Mouse (Mus musculus) lung, postnatal 0 days (tissue): ENCODE results near the gene Sorl1. TPM values are rescaled to one million over a fixed set of nuclear protein-coding genes. Genes with fewer than 3 reads are reported as not detected.

Experiments used
- ATAC-seq: fragments of 200-750 bp; cut with Nextera tagmentation; 2 replicates; pipeline ENCODE4 v1.8.0; 2017; ENCODE audit warnings: moderate library complexity
- DNase-seq: peaks from one replicate; pipeline ENCODE4 v3.0.0-alpha.2; 2016; ENCODE audit warnings: low spot score
- H3K27ac ChIP-seq: fragments of 300-500 bp; sonication (generic); 2 replicates; pipeline ENCODE4 v1.5.1; 2014; ENCODE audit warnings: antibody characterized with exemption, mild to moderate bottlenecking, low read length, mixed read lengths
- H3K27me3 ChIP-seq: fragments of 300-500 bp; sonication (generic); replicated peaks from 2 replicates; pipeline ENCODE4 v1.6.1; 2014; ENCODE audit warnings: low read length, mixed read lengths; ENCODE audit not compliant: insufficient read depth
- H3K36me3 ChIP-seq: fragments of 300-500 bp; sonication (generic); 2 replicates; pipeline ENCODE4 v1.6.1; 2014; ENCODE audit warnings: low read length, mixed read lengths; ENCODE audit not compliant: insufficient read depth
- H3K4me1 ChIP-seq: fragments of 300-500 bp; sonication (generic); 2 replicates; pipeline ENCODE4 v1.6.1; 2014; ENCODE audit warnings: antibody characterized with exemption, low read depth, low read length, mixed read lengths; ENCODE audit not compliant: insufficient read depth
- H3K4me2 ChIP-seq: fragments of 300-500 bp; sonication (generic); replicated peaks from 2 replicates; pipeline ENCODE4 v1.6.1; 2014; ENCODE audit warnings: low read depth, mild to moderate bottlenecking, low read length, moderate library complexity, mixed read lengths
- H3K4me3 ChIP-seq: fragments of 300-500 bp; sonication (generic); 2 replicates; pipeline ENCODE4 v1.5.1; 2014; ENCODE audit warnings: low read depth, low read length
- H3K9ac ChIP-seq: fragments of 300-500 bp; sonication (generic); replicated peaks from 2 replicates; pipeline ENCODE4 v1.6.1; 2014; ENCODE audit warnings: low read depth, mild to moderate bottlenecking
- H3K9me3 ChIP-seq: fragments of 300-500 bp; sonication (generic); 2 replicates; pipeline ENCODE4 v1.6.1; 2016; ENCODE audit warnings: low read length, mixed read lengths
- CTCF ChIP-seq: IDR thresholded peaks from 2 replicates; pipeline ENCODE4 v1.5.1; 2016; ENCODE audit warnings: antibody characterized with exemption, mild to moderate bottlenecking
- EP300 ChIP-seq: IDR thresholded peaks from 2 replicates; pipeline ENCODE4 v1.6.1; 2016; ENCODE audit warnings: antibody characterized with exemption, mild to moderate bottlenecking, control low read depth
- WGBS: fragments of 180-500 bp; shearing (Covaris S2); extraction: QIAGEN DNeasy Blood & Tissue Kit; methylation state at CpG from one replicate; pipeline ENCODE4 v1.1.7; 2014; 5-methylcytosine and 5-hydroxymethylcytosine counted together
- polyA plus RNA-seq: library from polyadenylated mRNA; unstranded; fragments of >200 nt; fragmentation: Nextera tagmentation; extraction: Ambion mirVana; gene quantifications from 2 replicates; pipeline ENCODE4 v1.2.1, GENCODE M21; 2015

The Sorl1 gene
- polyA plus RNA-seq, 1 experiment from 2014 or later: 18.4 TPM

GRCm38 (mm10) chr9:41952650-41953204, 171.4 kb downstream of the Sorl1 start:
- no peak for ATAC-seq
- Histone ChIP-seq H3K4me2 (no peak overlapping the region), H3K9me3 (no peaks in the 10 kb centered on the region), H3K4me1 (peaks cover 4% of the 10 kb centered on the region; the same call in 1 of the 2 replicates), H3K4me3 (no peak overlapping the region), H3K27me3 (no peaks in the 10 kb centered on the region), H3K36me3 (no peaks in the 10 kb centered on the region), H3K9ac (no peak overlapping the region), H3K27ac (no peak overlapping the region)
- 50% methylated on average over 7 of the region's 7 CpGs for WGBS
- DNase-seq: no peak
- TF ChIP-seq CTCF (no peak), EP300 (no peak)

- no peaks in the 10 kb centered on the region for H3K9me3 ChIP-seq
- no peak overlapping the region for H3K27ac ChIP-seq
- H3K4me1 ChIP-seq: peaks cover 4% of the 10 kb centered on the region; the same call in 1 of the 2 replicates
- no peaks in the 10 kb centered on the region for H3K36me3 ChIP-seq
- H3K27me3 ChIP-seq: no peaks in the 10 kb centered on the region
- peak overlapping the region; percentile 42 for H3K4me3 ChIP-seq
- peak overlapping the region; percentile 73 for H3K4me2 ChIP-seq
- ATAC-seq (peak; percentile 8; the same call in 1 of the 2 replicates), DNase-seq (peak; percentile 44)
- WGBS: 5% methylated on average over 16 of the region's 16 CpGs
- TF ChIP-seq EP300: no peak
- H3K9ac ChIP-seq: peak overlapping the region; percentile 45
These were observed 172.5 kb downstream of the Sorl1 start for GRCm38 (mm10) chr9:41951472-41952129.

- Histone ChIP-seq H3K27ac (peak overlapping the region; percentile 86), H3K9me3 (no peaks in the 10 kb centered on the region), H3K4me2 (peak overlapping the region; percentile 73), H3K36me3 (no peaks in the 10 kb centered on the region), H3K4me1 (peaks cover 4% of the 10 kb centered on the region; the same call in 1 of the 2 replicates), H3K9ac (peak overlapping the region; percentile 45), H3K4me3 (peak overlapping the region; percentile 42), H3K27me3 (no peaks in the 10 kb centered on the region)
- WGBS: under 1% methylated on average over 20 of the region's 21 CpGs
- DNase-seq (peak; percentile 92), ATAC-seq (peak; percentile 86)
- TF ChIP-seq EP300 (no peak), CTCF (peak; percentile 97)
These were observed 173.1 kb downstream of the Sorl1 start for GRCm38 (mm10) chr9:41950991-41951451.

- peak; percentile 57 for TF ChIP-seq EP300
- peak; percentile 90 for TF ChIP-seq CTCF
- ATAC-seq (peak; percentile 94), DNase-seq (peak; percentile 90)
- Histone ChIP-seq H3K4me1 (peaks cover 4% of the 10 kb centered on the region; the same call in 1 of the 2 replicates), H3K27ac (peak overlapping the region; percentile 86), H3K4me2 (peak overlapping the region; percentile 73), H3K36me3 (no peaks in the 10 kb centered on the region), H3K4me3 (peak overlapping the region; percentile 42), H3K9me3 (no peaks in the 10 kb centered on the region), H3K9ac (peak overlapping the region; percentile 45), H3K27me3 (no peaks in the 10 kb centered on the region)
- WGBS: 7% methylated on average over 34 of the region's 34 CpGs
These were observed 173.7 kb downstream of the Sorl1 start for GRCm38 (mm10) chr9:41950109-41950990.

- H3K27ac ChIP-seq: no peak overlapping the region
- no peak for TF ChIP-seq CTCF
- no peak for TF ChIP-seq EP300
- no peak overlapping the region for H3K4me3 ChIP-seq
- peaks cover 4% of the 10 kb centered on the region; the same call in 1 of the 2 replicates for H3K4me1 ChIP-seq
- no peaks in the 10 kb centered on the region for H3K36me3 ChIP-seq
- whole genome bisulfite sequencing: 70% methylated on average over 5 of the region's 5 CpGs
- H3K9me3 ChIP-seq: no peaks in the 10 kb centered on the region
- no peak overlapping the region for H3K4me2 ChIP-seq
- no peaks in the 10 kb centered on the region for H3K27me3 ChIP-seq
- ATAC-seq (no peak), DNase-seq (no peak)
- no peak overlapping the region for H3K9ac ChIP-seq
These were observed 174.6 kb downstream of the Sorl1 start for GRCm38 (mm10) chr9:41949476-41949875.

- no peaks in the 10 kb centered on the region for H3K27me3 ChIP-seq
- H3K4me3 ChIP-seq: no peak overlapping the region
- WGBS: 83% methylated on average over 7 of the region's 7 CpGs
- no peaks in the 10 kb centered on the region for H3K4me1 ChIP-seq
- H3K36me3 ChIP-seq: no peaks in the 10 kb centered on the region
- no peaks in the 10 kb centered on the region for H3K9me3 ChIP-seq
- TF ChIP-seq CTCF (no peak), EP300 (no peak)
- H3K4me2 ChIP-seq: no peak overlapping the region
- DNase-seq (no peak), ATAC-seq (no peak)
- H3K9ac ChIP-seq: no peak overlapping the region
- no peak overlapping the region for H3K27ac ChIP-seq
These were observed 179.1 kb downstream of the Sorl1 start for GRCm38 (mm10) chr9:41944964-41945363.
